Mouse (Mus musculus): Measurements from ENCODE around the gene Ism2.
"Not testable (repeated sequence)": the region's sequence is repeated elsewhere in the genome, so short reads cannot be mapped to it uniquely, and the experiment has no call there.

- not testable (repeated sequence) for TF ChIP-seq POLR2AphosphoS5 (IDR thresholded peaks at IDR 0.05; ENCODE audit: insufficient replicate concordance, low read depth, low read length); CTCF (IDR thresholded peaks at IDR 0.05; ENCODE audit: low read depth, low read length); TAL1 (conservative IDR thresholded peaks at IDR 0.05; ENCODE audit: low read depth, low read length)
These were observed 7.0 kb upstream of the Ism2 start for GRCm38 (mm10) chr12:87306584-87306844.
